Mouse (Mus musculus): ENCODE measurements around the gene Amigo1. TPM values are rescaled to one million over a fixed set of nuclear protein-coding genes. Genes with fewer than 3 reads are reported as not detected.
"Not testable (repeated sequence)": the region's sequence is repeated elsewhere in the genome, so short reads cannot be mapped to it uniquely, and the experiment has no call there.

Amigo1 gene
- total RNA-seq, 2 experiments from 2014 or later, result 55.3 to 57.7 TPM

GRCm38 (mm10) chr3:108203621-108204325 is 17.6 kb downstream of the Amigo1 start:
- intact Hi-C loops (cut with DNase I), result loop anchor here (2.0 kb wide), 1 partner anchor 39 kb away; no protein-coding TSS in a partner anchor
- peak in 1 of 2 experiments; percentile 82 for DNase-seq (ENCODE audit: low spot score in 2 of 2)

DNA sequence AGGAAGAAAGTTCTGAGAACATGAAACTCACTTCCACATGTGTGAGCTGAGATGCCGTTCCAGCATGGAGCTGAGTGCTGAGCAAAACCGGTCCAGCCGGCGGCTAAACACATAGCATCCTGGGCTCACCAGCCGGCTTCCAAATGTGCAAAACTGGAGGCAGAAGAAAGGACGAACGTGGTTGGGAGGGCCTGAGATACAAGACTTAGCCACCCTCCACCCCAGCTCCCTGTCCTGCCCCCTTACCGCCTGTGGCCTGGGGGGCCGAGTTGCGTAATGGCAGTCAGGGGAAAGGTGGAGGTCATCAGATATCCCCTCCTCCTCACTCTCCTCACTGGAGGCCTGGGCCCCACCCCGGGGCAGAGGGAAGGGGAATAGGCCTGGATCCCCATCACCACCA is 18.3 kb downstream of the Amigo1 start:
- no peak for DNase-seq (ENCODE audit: low spot score in 2 of 2)
- intact Hi-C loops (cut with DNase I), result no loop called here

DNA sequence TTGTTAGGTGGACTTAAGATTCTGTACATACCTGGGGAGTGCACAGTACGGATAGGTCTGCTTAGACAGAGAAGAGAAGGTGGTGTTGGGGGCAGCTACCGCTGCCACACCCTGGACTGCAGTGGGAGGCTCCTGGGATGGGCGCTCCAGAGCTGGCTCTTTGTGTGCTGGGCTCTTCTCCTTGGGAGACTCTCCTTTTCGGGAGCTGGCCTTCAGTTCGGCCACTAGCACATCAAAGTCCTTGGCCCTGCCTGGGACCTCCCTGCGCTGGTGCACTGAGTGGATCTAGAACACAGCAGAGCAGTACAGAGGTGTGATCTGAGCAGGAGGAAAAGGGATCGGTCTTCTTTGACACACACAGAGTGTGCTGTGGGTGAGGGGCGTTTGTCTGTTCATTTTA is 19.5 kb downstream of the Amigo1 start:
- DNase-seq (ENCODE audit: low spot score in 2 of 2), result no peak
- intact Hi-C loops (cut with DNase I), result no loop called here

DNA sequence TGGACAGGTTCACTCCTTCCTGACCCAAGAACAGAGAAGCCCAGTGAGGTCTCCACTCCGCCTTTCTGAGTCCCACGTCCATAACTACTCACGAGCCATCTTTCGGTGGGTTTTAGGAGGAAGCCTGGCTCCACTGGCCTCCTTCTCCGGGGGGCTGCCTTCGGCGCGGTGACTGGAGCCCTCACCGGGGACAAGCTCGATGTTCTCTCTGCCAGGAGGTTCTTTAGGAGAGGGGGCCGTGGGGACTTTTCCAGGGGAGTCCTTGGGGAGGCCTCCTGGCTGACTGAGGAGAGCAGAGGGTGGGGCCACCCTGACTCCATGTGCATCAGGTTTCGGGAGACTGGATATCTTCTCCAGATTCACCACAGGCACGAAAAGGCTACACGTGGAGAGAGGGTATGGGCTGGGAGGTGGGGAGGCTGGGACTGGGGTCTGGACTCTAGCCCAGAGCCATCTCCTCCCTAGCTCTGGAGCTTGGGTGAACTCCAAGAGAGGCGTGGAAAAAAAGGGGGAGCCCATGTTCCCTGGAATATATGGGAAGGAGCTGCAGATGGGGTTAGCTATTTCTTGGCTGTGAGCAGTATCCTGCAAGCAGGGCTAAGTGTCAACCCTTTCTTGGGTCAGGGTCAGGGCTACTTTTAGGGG is 20.7 kb downstream of the Amigo1 start:
- intact Hi-C loops (cut with DNase I), result no loop called here
- DNase-seq (ENCODE audit: low spot score in 2 of 2), result no peak

- DNase-seq (ENCODE audit: low spot score in 2 of 2), result no peak
- intact Hi-C loops (cut with DNase I), result no loop called here
These were observed 22.9 kb downstream of the Amigo1 start for GRCm38 (mm10) chr3:108209001-108209400.

DNA sequence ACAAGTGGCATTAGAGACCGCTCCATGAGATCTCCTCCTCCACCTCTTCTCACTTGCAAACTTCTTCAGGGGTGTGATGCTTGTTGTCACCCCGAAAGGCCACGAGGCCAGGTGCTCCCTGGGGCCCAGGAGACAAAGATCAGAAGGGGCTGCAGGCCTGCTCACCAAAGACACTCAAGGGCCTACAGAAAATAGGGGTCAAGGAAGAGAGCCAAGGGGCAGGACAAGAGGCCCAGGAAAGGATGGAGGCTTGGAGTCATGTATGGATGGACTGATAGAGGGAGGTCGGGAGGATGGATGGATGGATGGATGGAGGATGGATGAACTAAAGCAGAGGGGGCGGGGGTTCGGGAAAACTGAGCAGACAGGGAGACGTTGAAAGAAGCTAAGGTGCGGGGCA is 23.4 kb downstream of the Amigo1 start:
- DNase-seq (ENCODE audit: low spot score in 2 of 2), result no peak
- intact Hi-C loops (cut with DNase I), result no loop called here

GRCm38 (mm10) chr3:108209946-108210770 is 24.0 kb downstream of the Amigo1 start:
- peak; percentile 95 to 97 for DNase-seq (ENCODE audit: low spot score in 2 of 2)
- intact Hi-C loops (cut with DNase I), result loop anchor here (2.0 kb wide), 2 partner anchors 23 to 47 kb away; partner anchors contain the start of genes Amigo1 and Psma5

DNA sequence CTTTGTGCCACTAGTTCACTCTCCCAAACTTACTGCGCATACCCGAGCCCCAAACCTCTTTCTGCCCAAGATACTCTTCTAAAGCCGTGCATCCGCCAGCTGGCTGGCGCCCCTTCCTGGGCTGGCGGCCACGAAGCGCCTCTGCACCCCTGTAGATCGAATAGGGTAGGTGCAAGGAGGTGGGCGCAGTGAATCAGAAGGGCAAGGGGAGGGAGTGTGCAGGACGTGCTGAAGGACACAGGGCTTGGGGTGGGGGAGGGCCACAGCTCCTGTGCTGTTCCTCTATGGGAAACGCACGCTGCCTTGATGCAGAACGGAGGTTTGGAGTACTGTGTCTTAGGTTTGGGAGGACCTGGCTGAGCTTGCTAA is 24.6 kb downstream of the Amigo1 start, which contains the start of gene Atxn7l2:
Atxn7l2 (minus strand) TSS at position 164 of the 369 bp plus-strand sequence.
- intact Hi-C loops (cut with DNase I), result loop anchor here (2.0 kb wide), 2 partner anchors 24 to 46 kb away; partner anchors contain the start of genes Amigo1 and Psma5
- DNase-seq (ENCODE audit: low spot score in 2 of 2), result peak in 1 of 2 experiments; percentile 77

GRCm38 (mm10) chr3:108211845-108212244 is 25.7 kb downstream of the Amigo1 start:
- intact Hi-C loops (cut with DNase I), result loop anchor here (2.0 kb wide), 2 partner anchors 25 to 45 kb away; partner anchors contain the start of genes Amigo1 and Psma5

GRCm38 (mm10) chr3:108212406-108212805 is 26.3 kb downstream of the Amigo1 start:
- no peak for DNase-seq (ENCODE audit: low spot score in 2 of 2)

More at GRCm38 (mm10) chr3:108211845-108212244, 25.7 kb downstream of the Amigo1 start:
- DNase-seq (ENCODE audit: low spot score in 2 of 2), result no peak

GRCm38 (mm10) chr3:108214734-108215133 is 28.6 kb downstream of the Amigo1 start:
- intact Hi-C loops (cut with DNase I), result no loop called here

More at GRCm38 (mm10) chr3:108212406-108212805, 26.3 kb downstream of the Amigo1 start:
- intact Hi-C loops (cut with DNase I), result no loop called here

DNA sequence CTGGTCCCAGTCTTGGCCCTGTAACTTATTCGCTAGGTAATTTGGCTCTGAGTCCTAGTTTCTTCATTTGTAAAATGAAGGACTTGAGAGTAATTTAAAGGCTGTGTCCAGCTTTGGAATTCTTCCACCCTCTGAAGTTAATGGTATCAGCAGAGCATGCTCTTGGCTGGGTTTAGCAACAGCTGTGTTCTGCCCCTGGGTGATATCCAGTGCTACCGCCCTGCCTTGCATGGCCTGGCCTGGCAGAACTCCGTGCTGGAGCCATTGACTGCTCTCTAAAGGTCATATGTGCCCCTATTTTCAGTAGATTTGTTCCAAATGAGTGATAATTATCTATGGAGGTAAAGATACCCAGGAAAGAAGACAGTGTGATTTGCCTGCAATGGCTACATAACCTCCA is 34.5 kb downstream of the Amigo1 start:
- intact Hi-C loops (cut with DNase I), result no loop called here
- DNase-seq (ENCODE audit: low spot score in 2 of 2), result no peak

More at GRCm38 (mm10) chr3:108214734-108215133, 28.6 kb downstream of the Amigo1 start:
- no peak for DNase-seq (ENCODE audit: low spot score in 2 of 2)

DNA sequence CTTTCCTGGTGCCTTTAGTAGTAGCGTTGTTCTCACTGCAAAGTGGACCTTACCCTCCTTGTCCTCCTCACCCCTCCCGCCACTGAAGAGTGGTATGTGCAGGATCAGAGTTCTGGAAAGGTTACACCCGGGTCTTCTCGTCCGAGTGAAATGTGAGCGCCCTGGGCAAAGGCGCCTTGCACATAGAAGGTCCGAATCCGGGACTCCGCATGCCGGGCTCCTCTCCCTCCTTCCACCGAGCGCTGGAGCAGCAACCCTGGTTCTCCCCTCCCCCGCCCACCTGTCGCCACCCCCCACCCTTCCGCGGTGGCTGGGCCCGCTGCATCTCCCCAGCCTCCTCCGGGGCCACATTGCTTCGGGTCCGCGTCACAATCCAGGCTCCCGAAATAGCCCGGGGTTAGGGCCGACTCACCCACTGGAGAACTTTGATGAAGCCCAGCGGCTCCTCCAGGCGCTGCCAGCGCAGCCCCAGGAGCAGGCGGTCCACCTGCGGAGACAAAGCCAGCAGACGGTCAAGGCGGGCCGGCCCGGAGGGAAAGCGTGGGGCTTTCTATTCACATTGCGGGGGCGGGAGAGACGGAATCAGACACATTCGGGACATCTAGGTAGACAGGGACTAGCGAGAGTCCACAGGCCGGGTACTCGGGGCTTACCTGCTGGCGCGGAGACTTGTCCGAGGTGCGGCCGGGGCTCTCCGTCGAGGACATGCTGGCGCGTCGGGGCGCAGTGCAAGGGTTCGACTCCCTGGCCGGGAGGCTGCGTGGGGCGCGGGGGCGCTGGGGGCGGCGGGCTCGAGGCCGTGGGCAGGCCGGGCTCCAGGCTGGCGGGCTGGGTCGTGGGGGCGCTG is 39.8 kb downstream of the Amigo1 start:
- intact Hi-C loops (cut with DNase I), result no loop called here
- no peak for DNase-seq (ENCODE audit: low spot score in 2 of 2)

- intact Hi-C loops (cut with DNase I), result no loop called here
- DNase-seq (ENCODE audit: low spot score in 2 of 2), result no peak
These were observed 40.6 kb downstream of the Amigo1 start, which contains the start of gene Sypl2 for GRCm38 (mm10) chr3:108226558-108227350. Gene Sypl2 (minus strand): TSS chr3:108226648.

DNA sequence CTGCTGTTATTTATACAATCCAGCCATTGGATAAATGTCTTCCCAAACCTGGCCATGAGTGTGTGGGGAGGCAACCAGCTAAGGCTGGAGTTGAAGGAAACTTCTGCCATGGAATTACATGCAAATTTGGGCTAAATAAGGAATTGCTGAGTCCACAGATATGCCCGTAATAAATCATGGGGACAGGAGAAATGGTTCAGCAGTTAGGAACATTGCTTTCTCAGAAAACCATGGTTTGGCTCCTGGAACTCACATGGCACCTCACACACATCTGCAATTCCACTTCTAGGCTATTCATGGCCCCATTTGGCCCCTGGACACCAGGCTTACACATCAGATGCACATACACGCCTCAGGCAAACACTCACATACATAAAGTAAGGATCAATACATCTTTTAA is 41.4 kb downstream of the Amigo1 start:
- intact Hi-C loops (cut with DNase I), result no loop called here
- DNase-seq (ENCODE audit: low spot score in 2 of 2), result no peak

DNA sequence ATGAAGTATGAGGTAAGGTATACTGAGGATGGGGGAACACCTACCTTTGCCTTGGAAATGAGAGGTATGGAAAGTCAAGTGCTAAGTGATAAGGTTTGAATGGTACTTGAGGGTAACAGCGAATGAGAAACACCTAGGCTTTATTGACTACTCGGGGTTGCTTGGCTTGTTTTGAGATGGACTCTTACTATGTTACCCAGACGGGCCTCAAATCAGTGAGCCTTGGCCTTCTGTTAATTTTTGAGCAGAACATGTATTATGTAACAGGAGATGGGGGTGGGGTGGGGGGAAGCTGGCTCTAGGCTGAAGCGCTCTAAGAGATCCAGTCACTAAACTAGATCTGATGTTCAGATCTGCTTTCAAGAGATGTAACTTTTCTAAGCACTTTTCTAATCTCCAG is 45.5 kb downstream of the Amigo1 start:
- intact Hi-C loops (cut with DNase I), result no loop called here
- DNase-seq (ENCODE audit: low spot score in 2 of 2), result no peak

- DNase-seq (ENCODE audit: low spot score in 2 of 2); intact Hi-C loops (cut with DNase I): not testable (repeated sequence)
These were observed 51.5 kb downstream of the Amigo1 start for GRCm38 (mm10) chr3:108237474-108238102.

All from left cerebral cortex, postnatal 14 days (tissue).